Mouse (Mus musculus) kidney, postnatal 0 days (tissue): ENCODE data around the gene Pigyl. TPM values are rescaled to one million over a fixed set of nuclear protein-coding genes. Genes with fewer than 3 reads are reported as not detected.

Source experiments
- ATAC-seq: fragments of 200-750 bp; cut with Nextera tagmentation; replicated peaks from 2 replicates; pipeline ENCODE4 v1.8.0; 2017; ENCODE audit warnings: low read depth, moderate number of reproducible peaks, moderate TSS enrichment, moderate library complexity; ENCODE audit not compliant: low FRiP score
- DNase-seq: peaks from one replicate; pipeline ENCODE4 v3.0.0-alpha.2; 2016; ENCODE audit warnings: low spot score
- H3K27ac ChIP-seq: fragments of 300-500 bp; sonication (generic); 2 replicates; pipeline ENCODE4 v1.5.1; 2014; ENCODE audit warnings: mild to moderate bottlenecking
- H3K27me3 ChIP-seq: fragments of 300-500 bp; sonication (generic); 2 replicates; pipeline ENCODE4 v1.6.1; 2014; ENCODE audit warnings: low read length, mixed read lengths; ENCODE audit not compliant: insufficient read depth
- H3K36me3 ChIP-seq: fragments of 300-500 bp; sonication (generic); 2 replicates; pipeline ENCODE4 v1.6.1; 2014; ENCODE audit warnings: low read length, mixed read lengths; ENCODE audit not compliant: insufficient read depth
- H3K4me1 ChIP-seq: fragments of 300-500 bp; sonication (generic); replicated peaks from 2 replicates; pipeline ENCODE4 v1.6.1; 2014; ENCODE audit warnings: antibody characterized with exemption, low read length, mixed read lengths; ENCODE audit not compliant: insufficient read depth
- H3K4me2 ChIP-seq: fragments of 300-500 bp; sonication (generic); 2 replicates; pipeline ENCODE4 v1.6.1; 2014; ENCODE audit warnings: mild to moderate bottlenecking, low read length, moderate library complexity, mixed read lengths
- H3K4me3 ChIP-seq: fragments of 300-500 bp; sonication (generic); replicated peaks from 2 replicates; pipeline ENCODE4 v1.5.1; 2014; ENCODE audit warnings: low read depth, low read length
- H3K9ac ChIP-seq: fragments of 300-500 bp; sonication (generic); 2 replicates; pipeline ENCODE4 v1.6.1; 2014; ENCODE audit warnings: low read depth, low read length
- H3K9me3 ChIP-seq: fragments of 300-500 bp; sonication (generic); replicated peaks from 2 replicates; pipeline ENCODE4 v1.6.1; 2016; ENCODE audit warnings: low read length, inconsistent platforms, mixed read lengths
- CTCF ChIP-seq: IDR thresholded peaks from 2 replicates; pipeline ENCODE4 v1.5.1; 2016; ENCODE audit warnings: antibody characterized with exemption, low read depth, mild to moderate bottlenecking, moderate library complexity
- WGBS: fragments of 180-500 bp; shearing (Covaris S2); extraction: QIAGEN DNeasy Blood & Tissue Kit; methylation state at CpG from one replicate; pipeline ENCODE4 v1.1.7; 2014; 5-methylcytosine and 5-hydroxymethylcytosine counted together
- polyA plus RNA-seq: library from polyadenylated mRNA; unstranded; fragments of >200 nt; fragmentation: Nextera tagmentation; extraction: Ambion mirVana; gene quantifications from 2 replicates; pipeline ENCODE4 v1.2.1, GENCODE M21; 2015

Gene Pigyl
- polyA plus RNA-seq, 1 experiment from 2014 or later: 111 TPM

- Histone ChIP-seq H3K9me3 (no peaks in the 10 kb centered on the region), H3K9ac (peak overlapping the region; percentile 37; the same call in 1 of the 2 replicates), H3K27me3 (0 out of 2 replicates have a peak, but pooled peaks cover 4% of the 10 kb centered on the region), H3K4me2 (peak overlapping the region; percentile 65), H3K4me1 (peaks cover 9% of the 10 kb centered on the region; the same call in 1 of the 2 replicates), H3K36me3 (no peaks in the 10 kb centered on the region), H3K27ac (no peak overlapping the region), H3K4me3 (peak overlapping the region; percentile 30)
- TF ChIP-seq CTCF: no peak
- WGBS: 2% methylated on average over 35 of the region's 35 CpGs
- ATAC-seq (peak; percentile 65), DNase-seq (peak; percentile 52)
Observed at GRCm38 (mm10) chr9:22131226-22131981, 25.2 kb upstream of the Pigyl start.

- peak overlapping the region; percentile 30; the same call in 1 of the 2 replicates for H3K4me3 ChIP-seq
- H3K9ac ChIP-seq: no peak overlapping the region
- no peaks in the 10 kb centered on the region for H3K9me3 ChIP-seq
- ATAC-seq (no peak), DNase-seq (no peak)
- H3K27ac ChIP-seq: no peak overlapping the region
- peaks cover 9% of the 10 kb centered on the region; the same call in 1 of the 2 replicates for H3K4me1 ChIP-seq
- 51% methylated on average over 11 of the region's 11 CpGs for WGBS
- TF ChIP-seq CTCF: no peak
- 0 out of 2 replicates have a peak, but pooled peaks cover 4% of the 10 kb centered on the region for H3K27me3 ChIP-seq
- peak overlapping the region; percentile 65; the same call in 1 of the 2 replicates for H3K4me2 ChIP-seq
- no peaks in the 10 kb centered on the region for H3K36me3 ChIP-seq
Observed at GRCm38 (mm10) chr9:22132220-22132619, 24.4 kb upstream of the Pigyl start.

- no peak overlapping the region for H3K9ac ChIP-seq
- 80% methylated on average over 7 of the region's 7 CpGs for WGBS
- H3K4me2 ChIP-seq: no peak overlapping the region
- H3K9me3 ChIP-seq: no peaks in the 10 kb centered on the region
- DNase-seq (no peak), ATAC-seq (no peak)
- H3K36me3 ChIP-seq: no peaks in the 10 kb centered on the region
- no peak overlapping the region for H3K4me3 ChIP-seq
- 0 out of 2 replicates have a peak, but pooled peaks cover 4% of the 10 kb centered on the region for H3K27me3 ChIP-seq
- peaks cover 9% of the 10 kb centered on the region; the same call in 1 of the 2 replicates for H3K4me1 ChIP-seq
- no peak overlapping the region for H3K27ac ChIP-seq
- TF ChIP-seq CTCF: no peak
Observed at GRCm38 (mm10) chr9:22134246-22134890, 22.3 kb upstream of the Pigyl start.

- H3K27ac ChIP-seq: no peak overlapping the region
- H3K27me3 ChIP-seq: 0 out of 2 replicates have a peak, but pooled peaks cover 4% of the 10 kb centered on the region
- H3K4me2 ChIP-seq: no peak overlapping the region
- H3K9ac ChIP-seq: no peak overlapping the region
- H3K36me3 ChIP-seq: no peaks in the 10 kb centered on the region
- H3K4me1 ChIP-seq: peaks cover 9% of the 10 kb centered on the region; the same call in 1 of the 2 replicates
- ATAC-seq: no peak
- TF ChIP-seq CTCF: no peak
- no peak for DNase-seq
- no peaks in the 10 kb centered on the region for H3K9me3 ChIP-seq
- WGBS: 86% methylated on average over 9 of the region's 9 CpGs
- H3K4me3 ChIP-seq: no peak overlapping the region
Observed at GRCm38 (mm10) chr9:22134988-22135643, 21.5 kb upstream of the Pigyl start.

- Histone ChIP-seq H3K27me3 (0 out of 2 replicates have a peak, but pooled peaks cover 4% of the 10 kb centered on the region), H3K4me1 (peaks cover 9% of the 10 kb centered on the region; the same call in 1 of the 2 replicates), H3K36me3 (no peaks in the 10 kb centered on the region), H3K4me2 (no peak within 1 kb of the TSS), H3K9me3 (no peaks in the 10 kb centered on the region), H3K4me3 (no peak within 1 kb of the TSS), H3K9ac (no peak within 1 kb of the TSS), H3K27ac (no peak within 1 kb of the TSS)
- 79% methylated on average over 7 of the region's 7 CpGs for WGBS
- ATAC-seq (no peak), DNase-seq (no peak)
- no peak for TF ChIP-seq CTCF
Observed at GRCm38 (mm10) chr9:22135644-22136390, 20.8 kb upstream of the Pigyl start, which contains the start of gene Acp5. Acp5 (minus strand) TSS chr9:22135711.
